Mouse (Mus musculus): Measurements from ENCODE around the gene Rwdd1.

The Rwdd1 gene

GRCm38 (mm10) chr10:33950803-33951583 lies 68.4 kb downstream of the Rwdd1 start, which contains the start of gene Zup1:
Gene Zup1 (minus strand): TSS chr10:33951269.
- no peak; the same call in 1 of the 2 replicates for TF ChIP-seq GATA4 (IDR thresholded peaks at IDR 0.05; ENCODE audit: insufficient replicate concordance, low read length)

All from liver, adult (tissue).